Mouse (Mus musculus) G1E (cell line): ENCODE results near the gene Crocc2.

Source experiments
- CTCF ChIP-seq: IDR thresholded peaks from 2 replicates; pipeline ENCODE4 v1.5.1; 2012; ENCODE audit warnings: low read depth, low read length, inconsistent platforms, mixed read lengths
- POLR2AphosphoS5 ChIP-seq: IDR thresholded peaks from 2 replicates; pipeline ENCODE4 v1.6.1; 2012; ENCODE audit warnings: low read depth, low read length, inconsistent platforms; ENCODE audit not compliant: insufficient replicate concordance
- TAL1 ChIP-seq: conservative IDR thresholded peaks from 2 replicates; pipeline ENCODE4 v1.6.1; 2012; ENCODE audit warnings: low read depth, low read length, inconsistent platforms, mixed read lengths

- TF ChIP-seq CTCF (no peak), TAL1 (no peak), POLR2AphosphoS5 (no peak)
These were observed 102.2 kb downstream of the Crocc2 start for GRCm38 (mm10) chr1:93270516-93271240.
